Mouse (Mus musculus) myocyte (in vitro differentiated cells): Measurements from ENCODE around the gene Clip4. TPM values are rescaled to one million over a fixed set of nuclear protein-coding genes. Genes with fewer than 3 reads are reported as not detected.

Experiments
- H3K27me3 ChIP-seq: one replicate; pipeline ENCODE4 v1.6.1; 2011; ENCODE audit not compliant: control insufficient read depth, insufficient read depth, insufficient read length
- H3K36me3 ChIP-seq: one replicate; pipeline ENCODE4 v1.6.1; 2011; ENCODE audit not compliant: control insufficient read depth, insufficient read depth
- H3K4me2 ChIP-seq: one replicate; pipeline ENCODE4 v1.6.1; 2011; ENCODE audit warnings: low read depth, control low read depth
- H3K4me3 ChIP-seq: one replicate; pipeline ENCODE4 v1.5.1; 2011; ENCODE audit warnings: mild to moderate bottlenecking, control low read depth, moderate library complexity
- H3K79me2 ChIP-seq: one replicate; pipeline ENCODE4 v1.6.1; 2011; ENCODE audit not compliant: control insufficient read depth, insufficient read depth
- H3ac ChIP-seq: one replicate; pipeline ENCODE4 v1.6.1; 2011; ENCODE audit not compliant: control insufficient read depth, insufficient read length
- CEBPB ChIP-seq: IDR thresholded peaks from 2 replicates; pipeline ENCODE4 v1.6.1; 2011; ENCODE audit warnings: mild to moderate bottlenecking, moderate library complexity; ENCODE audit not compliant: poor library complexity, insufficient read depth, severe bottlenecking
- E2F4 ChIP-seq: IDR thresholded peaks from one replicate; pipeline ENCODE4 v1.6.1; 2011; ENCODE audit warnings: mild to moderate bottlenecking, control low read depth, moderate library complexity; ENCODE audit not compliant: insufficient read depth
- MAX ChIP-seq: IDR thresholded peaks from one replicate; pipeline ENCODE4 v1.6.1; 2011; ENCODE audit warnings: low read depth, mild to moderate bottlenecking, control low read depth
- MYOD1 ChIP-seq, 3 experiments: IDR thresholded peaks; one replicate each; pipeline ENCODE4 v1.6.1; 2011; ENCODE audit warnings: control low read depth in 2 of 3, low read depth in 2 of 3, mild to moderate bottlenecking in 2 of 3, moderate library complexity in 1 of 3; ENCODE audit not compliant: insufficient read length in 2 of 3, control insufficient read depth in 1 of 3
- MYOG ChIP-seq, 3 experiments: IDR thresholded peaks; one replicate each; pipeline ENCODE4 v1.6.1; 2011; ENCODE audit warnings: control low read depth in 2 of 3, low read depth in 2 of 3, mild to moderate bottlenecking in 2 of 3; ENCODE audit not compliant: insufficient read length in 2 of 3, control insufficient read depth in 1 of 3, insufficient read depth in 1 of 3
- POLR2A ChIP-seq: IDR thresholded peaks from one replicate; pipeline ENCODE4 v1.6.1; 2011; ENCODE audit warnings: low read depth, mild to moderate bottlenecking, control low read depth, moderate library complexity; ENCODE audit not compliant: insufficient read length
- POLR2AphosphoS2 ChIP-seq: IDR thresholded peaks from one replicate; pipeline ENCODE4 v1.6.1; 2011; ENCODE audit warnings: low read depth, control low read depth; ENCODE audit not compliant: insufficient read length
- REST ChIP-seq: IDR thresholded peaks from one replicate; pipeline ENCODE4 v1.6.1; 2011; ENCODE audit warnings: mild to moderate bottlenecking, control low read depth, moderate library complexity; ENCODE audit not compliant: insufficient read depth, insufficient read length
- SRF ChIP-seq: IDR thresholded peaks from one replicate; pipeline ENCODE4 v1.6.1; 2011; ENCODE audit warnings: low read depth; ENCODE audit not compliant: control insufficient read depth, insufficient read length
- TCF12 ChIP-seq: IDR thresholded peaks from one replicate; pipeline ENCODE4 v1.6.1; 2011; ENCODE audit warnings: mild to moderate bottlenecking, control low read depth; ENCODE audit not compliant: poor library complexity, insufficient read depth, severe bottlenecking
- TCF3 ChIP-seq: IDR thresholded peaks from one replicate; pipeline ENCODE4 v1.6.1; 2011; ENCODE audit warnings: low read depth, control low read depth; ENCODE audit not compliant: insufficient read length
- USF1 ChIP-seq: IDR thresholded peaks from one replicate; pipeline ENCODE4 v1.6.1; 2011; ENCODE audit warnings: low read depth, mild to moderate bottlenecking, control low read depth, moderate library complexity
- polyA plus RNA-seq: library from polyadenylated mRNA; unstranded; fragments of >200 nt; fragmentation: generic; extraction: Trizol; gene quantifications from one replicate; pipeline ENCODE4 v1.2.1, GENCODE M21; 2012; ENCODE audit warnings: missing spikeins

Gene Clip4
- polyA plus RNA-seq, 1 experiment, result 4.2 TPM

- H3K27me3 ChIP-seq, result no peaks in the 10 kb centered on the region
- H3K4me3 ChIP-seq, result no peak overlapping the region
- TF ChIP-seq MYOG (IDR thresholded peaks at IDR 0.05; ENCODE audit: control insufficient read depth in 1 of 3, insufficient read depth in 1 of 3, insufficient read length in 2 of 3, low read depth in 2 of 3), result no peak
- TF ChIP-seq MAX, result no peak
- no peak for TF ChIP-seq CEBPB
- TF ChIP-seq REST, result no peak
- no peak for TF ChIP-seq TCF12
- no peak for TF ChIP-seq MYOD1 (IDR thresholded peaks at IDR 0.05; ENCODE audit: control insufficient read depth in 1 of 3, insufficient read length in 2 of 3, low read depth in 2 of 3)
- TF ChIP-seq POLR2A, result no peak
- no peak for TF ChIP-seq TCF3
- TF ChIP-seq USF1, result no peak
- no peak for TF ChIP-seq E2F4
- no peak for TF ChIP-seq SRF
- TF ChIP-seq POLR2AphosphoS2, result no peak
- no peak overlapping the region for H3K4me2 ChIP-seq
- no peaks in the 10 kb centered on the region for H3K79me2 ChIP-seq
- H3K36me3 ChIP-seq, result no peaks in the 10 kb centered on the region
- H3ac ChIP-seq, result no peak overlapping the region
These were observed 100.6 kb downstream of the Clip4 start for GRCm38 (mm10) chr17:71868828-71869227.

- no peaks in the 10 kb centered on the region for H3K36me3 ChIP-seq
- H3K79me2 ChIP-seq, result no peaks in the 10 kb centered on the region
- no peak overlapping the region for H3K4me3 ChIP-seq
- no peak for TF ChIP-seq E2F4
- TF ChIP-seq CEBPB, result no peak
- TF ChIP-seq TCF3, result no peak
- TF ChIP-seq MYOD1 (IDR thresholded peaks at IDR 0.05; ENCODE audit: control insufficient read depth in 1 of 3, insufficient read length in 2 of 3, low read depth in 2 of 3), result no peak
- no peak for TF ChIP-seq MAX
- H3K27me3 ChIP-seq, result no peaks in the 10 kb centered on the region
- no peak overlapping the region for H3ac ChIP-seq
- no peak overlapping the region for H3K4me2 ChIP-seq
These were observed 101.3 kb downstream of the Clip4 start for GRCm38 (mm10) chr17:71869372-71870231.

GRCm38 (mm10) chr17:71870232-71870621 is 102.0 kb downstream of the Clip4 start:
- H3ac ChIP-seq, result no peak overlapping the region
- no peaks in the 10 kb centered on the region for H3K36me3 ChIP-seq
- H3K79me2 ChIP-seq, result no peaks in the 10 kb centered on the region
- H3K4me3 ChIP-seq, result no peak overlapping the region
- no peak overlapping the region for H3K4me2 ChIP-seq
- no peaks in the 10 kb centered on the region for H3K27me3 ChIP-seq
- TF ChIP-seq SRF, result no peak
- no peak for TF ChIP-seq E2F4
- no peak for TF ChIP-seq MYOD1 (IDR thresholded peaks at IDR 0.05; ENCODE audit: control insufficient read depth in 1 of 3, insufficient read length in 2 of 3, low read depth in 2 of 3)
- TF ChIP-seq TCF12, result no peak
- TF ChIP-seq CEBPB, result no peak
- no peak for TF ChIP-seq POLR2AphosphoS2
- no peak for TF ChIP-seq USF1
- TF ChIP-seq REST, result no peak
- no peak for TF ChIP-seq MAX
- no peak for TF ChIP-seq TCF3
- no peak for TF ChIP-seq POLR2A
- no peak for TF ChIP-seq MYOG (IDR thresholded peaks at IDR 0.05; ENCODE audit: control insufficient read depth in 1 of 3, insufficient read depth in 1 of 3, insufficient read length in 2 of 3, low read depth in 2 of 3)

- H3K4me3 ChIP-seq, result no peak overlapping the region
- no peaks in the 10 kb centered on the region for H3K36me3 ChIP-seq
- H3K27me3 ChIP-seq, result no peaks in the 10 kb centered on the region
- H3K79me2 ChIP-seq, result no peaks in the 10 kb centered on the region
- H3K4me2 ChIP-seq, result no peak overlapping the region
- TF ChIP-seq MAX, result no peak
- no peak for TF ChIP-seq SRF
- no peak for TF ChIP-seq TCF3
- no peak for TF ChIP-seq MYOG (IDR thresholded peaks at IDR 0.05; ENCODE audit: control insufficient read depth in 1 of 3, insufficient read depth in 1 of 3, insufficient read length in 2 of 3, low read depth in 2 of 3)
- TF ChIP-seq CEBPB, result no peak
- TF ChIP-seq POLR2A, result no peak
- TF ChIP-seq POLR2AphosphoS2, result no peak
- no peak for TF ChIP-seq REST
- no peak for TF ChIP-seq E2F4
- no peak for TF ChIP-seq TCF12
- no peak overlapping the region for H3ac ChIP-seq
These were observed 102.4 kb downstream of the Clip4 start for GRCm38 (mm10) chr17:71870641-71871040.

- Histone ChIP-seq H3K4me3 (no peak overlapping the region), H3K36me3 (no peaks in the 10 kb centered on the region), H3ac (no peak overlapping the region), H3K27me3 (no peaks in the 10 kb centered on the region), H3K79me2 (no peaks in the 10 kb centered on the region), H3K4me2 (no peak overlapping the region)
- no peak for TF ChIP-seq TCF3
- TF ChIP-seq E2F4, result no peak
- no peak for TF ChIP-seq CEBPB
- TF ChIP-seq MYOD1 (IDR thresholded peaks at IDR 0.05; ENCODE audit: control insufficient read depth in 1 of 3, insufficient read length in 2 of 3, low read depth in 2 of 3), result no peak
- TF ChIP-seq REST, result no peak
- no peak for TF ChIP-seq SRF
- TF ChIP-seq MAX, result no peak
- no peak for TF ChIP-seq USF1
- TF ChIP-seq POLR2A, result no peak
These were observed 103.7 kb downstream of the Clip4 start for GRCm38 (mm10) chr17:71871981-71872380.
